Mouse (Mus musculus): ENCODE measurements around the gene Mrgprf. TPM values are rescaled to one million over a fixed set of nuclear protein-coding genes. Genes with fewer than 3 reads are reported as not detected.
A peak's percentile ranks its signal among the peaks of the same experiment; 100 is the strongest.

The Mrgprf gene
- total and polyA plus RNA-seq, 3 experiments, result not detected

DNA sequence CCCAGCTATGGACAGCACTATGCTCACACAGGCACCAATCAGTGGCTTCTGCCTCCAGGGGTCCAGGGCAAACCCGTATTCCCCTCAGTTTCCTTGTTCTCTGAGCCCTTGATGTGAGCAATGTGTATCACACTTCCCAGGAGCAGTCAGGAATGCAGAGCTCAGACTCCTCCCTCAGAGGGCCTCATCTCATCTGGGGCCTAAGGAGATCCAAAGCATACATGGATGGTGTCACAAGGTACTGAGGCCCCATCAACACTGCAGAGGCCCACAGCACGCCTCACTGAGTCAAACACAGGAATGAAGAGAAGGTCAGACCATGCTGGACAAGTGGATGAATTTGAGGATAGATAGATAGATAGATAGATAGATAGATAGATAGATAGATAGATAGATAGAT lies 7.9 kb upstream of the Mrgprf start:
- Histone ChIP-seq H3K79me2 (ENCODE audit: control insufficient read depth, insufficient read depth, low read length, poor library complexity) (no peaks in the 10 kb centered on the region), H3K27ac (ENCODE audit: control insufficient read depth, low read depth, low read length) (no peak overlapping the region), H3K27me3 (ENCODE audit: control insufficient read depth in 1 of 2, insufficient read depth in 2 of 2, low read length in 2 of 2) (no peaks in the 10 kb centered on the region), H3K36me3 (ENCODE audit: control insufficient read depth in 1 of 2, insufficient read depth in 2 of 2, low read length in 2 of 2) (no peaks in the 10 kb centered on the region), H3K9me3 (replicated peaks; ENCODE audit: insufficient read depth, low read length) (no peaks in the 10 kb centered on the region), H3K9ac (ENCODE audit: control insufficient read depth, low read depth, low read length, poor library complexity, severe bottlenecking) (no peak overlapping the region), H3K4me3 (ENCODE audit: control insufficient read depth in 1 of 2, insufficient read depth in 1 of 2, low read depth in 2 of 2, low read length in 2 of 2) (no peak overlapping the region), H3K4me1 (ENCODE audit: control insufficient read depth in 1 of 2, insufficient read depth in 2 of 2, low read length in 2 of 2) (peaks cover 0 to under 1% of the 10 kb centered on the region in 2 experiments; a peak in 1 of 4 replicates)
- no peak for DNase-seq (ENCODE audit: low read depth, low spot score)
- TF ChIP-seq NRF1 (IDR thresholded peaks at IDR 0.05; ENCODE audit: insufficient read depth, low read depth, low read length, poor library complexity, severe bottlenecking) (no peak), GATA1 (IDR thresholded peaks at IDR 0.05; ENCODE audit: low read depth, low read length) (no peak), MEF2A (IDR thresholded peaks at IDR 0.05; ENCODE audit: extremely low read depth, insufficient replicate concordance, low read depth, low read length, poor library complexity, severe bottlenecking) (no peak), NELFE (IDR thresholded peaks at IDR 0.05; ENCODE audit: low read depth, low read length) (no peak), RAD21 (IDR thresholded peaks at IDR 0.05; ENCODE audit: low read depth, low read length) (no peak), UBTF (IDR thresholded peaks at IDR 0.05; ENCODE audit: borderline replicate concordance, insufficient read depth, low read depth, low read length) (no peak), ZNF384 (IDR thresholded peaks at IDR 0.05; ENCODE audit: low read depth, low read length) (no peak), POLR2AphosphoS2 (IDR thresholded peaks at IDR 0.05; ENCODE audit: low read length) (no peak), TCF12 (IDR thresholded peaks at IDR 0.05; ENCODE audit: low read depth, low read length) (no peak), POLR2A (IDR thresholded peaks at IDR 0.05; ENCODE audit: control insufficient read depth in 1 of 2, insufficient read depth in 1 of 2, low read depth in 1 of 2, low read length in 2 of 2, poor library complexity in 1 of 2) (no peak), CHD1 (IDR thresholded peaks at IDR 0.05; ENCODE audit: low read depth, low read length) (no peak), ETS1 (IDR thresholded peaks at IDR 0.05; ENCODE audit: low read depth, low read length) (no peak), MYC (IDR thresholded peaks at IDR 0.05; ENCODE audit: low read depth, low read length) (no peak), BHLHE40 (IDR thresholded peaks at IDR 0.05; ENCODE audit: borderline replicate concordance, low read depth, low read length) (no peak), KAT2A (conservative IDR thresholded peaks at IDR 0.05; ENCODE audit: low read depth, low read length) (no peak), TBP (IDR thresholded peaks at IDR 0.05; ENCODE audit: low read depth, low read length) (no peak), MYB (IDR thresholded peaks at IDR 0.05; ENCODE audit: low read depth, low read length) (no peak), SMC3 (IDR thresholded peaks at IDR 0.05; ENCODE audit: low read depth, low read length) (no peak)

- Histone ChIP-seq H3K4me1 (ENCODE audit: control insufficient read depth in 1 of 2, insufficient read depth in 2 of 2, low read length in 2 of 2) (no peaks in the 10 kb centered on the region), H3K9me3 (replicated peaks; ENCODE audit: insufficient read depth, low read length) (no peaks in the 10 kb centered on the region), H3K36me3 (ENCODE audit: control insufficient read depth in 1 of 2, insufficient read depth in 2 of 2, low read length in 2 of 2) (no peaks in the 10 kb centered on the region), H3K79me2 (ENCODE audit: control insufficient read depth, insufficient read depth, low read length, poor library complexity) (no peaks in the 10 kb centered on the region), H3K27ac (ENCODE audit: control insufficient read depth, low read depth, low read length) (no peak overlapping the region), H3K9ac (ENCODE audit: control insufficient read depth, low read depth, low read length, poor library complexity, severe bottlenecking) (no peak overlapping the region), H3K4me3 (ENCODE audit: control insufficient read depth in 1 of 2, insufficient read depth in 1 of 2, low read depth in 2 of 2, low read length in 2 of 2) (no peak overlapping the region), H3K27me3 (ENCODE audit: control insufficient read depth in 1 of 2, insufficient read depth in 2 of 2, low read length in 2 of 2) (no peaks in the 10 kb centered on the region)
- peak; percentile 40 for DNase-seq (ENCODE audit: low read depth, low spot score)
- TF ChIP-seq GABPA (IDR thresholded peaks at IDR 0.05; ENCODE audit: low read depth, low read length) (no peak), MAFK (IDR thresholded peaks at IDR 0.05; ENCODE audit: borderline replicate concordance, low read depth, low read length) (no peak), USF2 (IDR thresholded peaks at IDR 0.05; ENCODE audit: borderline replicate concordance in 1 of 2, insufficient read depth in 1 of 2, low read depth in 1 of 2, low read length in 2 of 2) (no peak), ZNF384 (IDR thresholded peaks at IDR 0.05; ENCODE audit: low read depth, low read length) (no peak), EP300 (IDR thresholded peaks at IDR 0.05; ENCODE audit: low read depth in 1 of 2, low read length in 2 of 2) (no peak), NELFE (IDR thresholded peaks at IDR 0.05; ENCODE audit: low read depth, low read length) (no peak), UBTF (IDR thresholded peaks at IDR 0.05; ENCODE audit: borderline replicate concordance, insufficient read depth, low read depth, low read length) (no peak), ZC3H11A (IDR thresholded peaks at IDR 0.05; ENCODE audit: low read depth, low read length) (no peak), TCF12 (IDR thresholded peaks at IDR 0.05; ENCODE audit: low read depth, low read length) (no peak), TAL1 (IDR thresholded peaks at IDR 0.05; ENCODE audit: low read length) (no peak), MYC (IDR thresholded peaks at IDR 0.05; ENCODE audit: low read depth, low read length) (no peak), POLR2AphosphoS2 (IDR thresholded peaks at IDR 0.05; ENCODE audit: low read length) (no peak), RCOR1 (IDR thresholded peaks at IDR 0.05; ENCODE audit: low read depth, low read length) (no peak), POLR2A (IDR thresholded peaks at IDR 0.05; ENCODE audit: control insufficient read depth in 1 of 2, insufficient read depth in 1 of 2, low read depth in 1 of 2, low read length in 2 of 2, poor library complexity in 1 of 2) (no peak), SIN3A (IDR thresholded peaks at IDR 0.05; ENCODE audit: low read length) (no peak), MXI1 (IDR thresholded peaks at IDR 0.05; ENCODE audit: low read depth, low read length) (no peak), POLR2AphosphoS5 (IDR thresholded peaks at IDR 0.05; ENCODE audit: borderline replicate concordance, low read depth, low read length) (no peak), TBP (IDR thresholded peaks at IDR 0.05; ENCODE audit: low read depth, low read length) (no peak), HCFC1 (IDR thresholded peaks at IDR 0.05; ENCODE audit: low read depth, low read length) (no peak), RAD21 (IDR thresholded peaks at IDR 0.05; ENCODE audit: low read depth, low read length) (peak; percentile 18), MYB (IDR thresholded peaks at IDR 0.05; ENCODE audit: low read depth, low read length) (no peak), GATA1 (IDR thresholded peaks at IDR 0.05; ENCODE audit: low read depth, low read length) (no peak), NRF1 (IDR thresholded peaks at IDR 0.05; ENCODE audit: insufficient read depth, low read depth, low read length, poor library complexity, severe bottlenecking) (no peak), SMC3 (IDR thresholded peaks at IDR 0.05; ENCODE audit: low read depth, low read length) (peak; percentile 55)
Measured at GRCm38 (mm10) chr7:145293859-145294258, 6.8 kb upstream of the Mrgprf start.
